Mouse (Mus musculus) left cerebral cortex, postnatal 36 days (tissue): ENCODE measurements around the gene Rexo1. TPM values are rescaled to one million over a fixed set of nuclear protein-coding genes. Genes with fewer than 3 reads are reported as not detected.
A peak's percentile ranks its signal among the peaks of the same experiment; 100 is the strongest.

Experiments
- DNase-seq, 2 experiments: peaks; one replicate each; pipeline ENCODE4 v3.0.0; 2021 to 2022; ENCODE audit warnings: low spot score in 2 of 2, mixed read lengths in 1 of 2
- intact Hi-C: fragments of 180-260 bp; cut with DNase I; formaldehyde crosslinking; loops from one replicate; pipeline ENCODE4 v1.15.1; 2025
- total RNA-seq, 2 experiments: library from RNA; stranded (reverse); gene quantifications; 2 replicates each; pipeline ENCODE4 v1.2.3; 2021

Gene Rexo1
- total RNA-seq, 2 experiments from 2014 or later: 43.5 to 56.8 TPM

- no peak for DNase-seq
- intact Hi-C loops: loop anchor here (5.0 kb wide), 1 partner anchor 118 kb away; no protein-coding TSS in a partner anchor
These were observed 7.5 kb upstream of the Rexo1 start for GRCm38 (mm10) chr10:80568876-80569275.

DNA sequence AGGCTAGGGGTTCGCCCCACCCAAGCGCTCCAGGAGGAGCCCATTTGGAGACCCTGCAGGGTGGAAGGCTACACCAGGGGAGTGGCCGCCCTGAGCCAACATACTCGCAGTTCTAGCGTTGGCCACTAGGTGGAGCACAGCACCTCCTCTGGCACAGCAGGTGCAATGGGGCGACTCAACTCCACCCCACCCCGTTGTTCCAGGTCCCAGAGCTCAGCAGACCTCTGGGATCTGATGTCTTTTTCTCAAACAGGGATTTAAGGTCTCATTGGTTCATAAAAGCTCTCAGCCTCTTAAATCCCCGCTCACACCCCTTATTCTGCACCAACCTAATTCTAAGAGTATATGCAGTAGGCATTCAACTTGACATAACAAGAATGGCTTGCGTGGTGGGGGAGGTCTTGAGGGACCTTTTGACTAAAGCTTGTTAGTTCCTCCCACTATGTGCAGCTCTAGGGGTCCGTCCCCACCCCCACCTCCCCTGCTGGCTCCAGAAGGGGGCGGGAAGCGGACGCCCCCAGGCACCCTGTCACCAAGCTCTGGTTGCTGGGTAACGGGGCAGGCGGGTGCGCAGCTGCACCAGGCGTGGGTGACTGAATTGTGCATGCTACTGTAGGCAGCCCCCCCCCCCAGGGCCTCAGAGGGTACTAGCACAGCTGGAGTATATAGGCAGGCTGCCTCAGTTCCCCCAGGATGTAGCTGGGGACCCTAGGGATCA is 5.2 kb upstream of the Rexo1 start:
- DNase-seq: peak; percentile 85
- intact Hi-C loops: loop anchor here (1.0 to 5.0 kb wide), 2 partner anchors 11 to 121 kb away; partner anchors contain the start of gene Klf16

- intact Hi-C loops: loop anchor here (1.0 kb wide), 1 partner anchor 114 kb away; no protein-coding TSS in a partner anchor
- no peak for DNase-seq
These were observed 739 bp downstream of the Rexo1 start for GRCm38 (mm10) chr10:80560621-80561020.

GRCm38 (mm10) chr10:80559431-80559830 is 1.9 kb downstream of the Rexo1 start:
- intact Hi-C loops: no loop called here
- DNase-seq: no peak

DNA sequence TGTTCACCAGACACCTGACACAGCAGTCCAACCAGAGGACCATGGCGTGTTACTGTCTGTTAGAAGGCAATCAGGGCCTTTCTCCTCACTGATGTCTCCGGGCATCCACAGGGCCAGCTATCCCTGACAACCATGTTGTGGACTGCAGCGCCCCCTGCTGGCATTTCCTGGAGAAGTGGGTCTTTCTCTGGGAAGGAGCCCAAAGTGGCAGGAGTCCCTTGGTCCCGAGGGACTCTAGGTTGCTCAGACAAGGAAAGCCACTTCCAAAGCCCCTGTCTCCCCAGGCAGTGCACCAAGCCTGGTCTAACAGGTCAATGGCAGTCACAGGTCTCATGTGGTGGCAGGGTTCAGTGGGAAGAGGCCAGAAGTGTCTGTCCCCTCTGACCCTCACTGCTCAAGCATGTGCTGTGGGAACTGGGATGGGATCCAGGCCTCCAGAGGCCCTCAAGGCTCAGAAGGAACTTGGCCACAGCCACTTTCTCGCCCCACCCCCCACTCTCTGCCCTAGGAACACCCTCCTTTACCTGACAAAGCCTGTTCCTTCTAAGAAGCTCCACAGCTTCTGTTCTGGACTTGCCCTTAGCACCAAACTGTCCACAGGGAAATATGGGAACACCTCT is 3.9 kb downstream of the Rexo1 start:
- intact Hi-C loops: no loop called here
- DNase-seq: peak; percentile 55 to 64

DNA sequence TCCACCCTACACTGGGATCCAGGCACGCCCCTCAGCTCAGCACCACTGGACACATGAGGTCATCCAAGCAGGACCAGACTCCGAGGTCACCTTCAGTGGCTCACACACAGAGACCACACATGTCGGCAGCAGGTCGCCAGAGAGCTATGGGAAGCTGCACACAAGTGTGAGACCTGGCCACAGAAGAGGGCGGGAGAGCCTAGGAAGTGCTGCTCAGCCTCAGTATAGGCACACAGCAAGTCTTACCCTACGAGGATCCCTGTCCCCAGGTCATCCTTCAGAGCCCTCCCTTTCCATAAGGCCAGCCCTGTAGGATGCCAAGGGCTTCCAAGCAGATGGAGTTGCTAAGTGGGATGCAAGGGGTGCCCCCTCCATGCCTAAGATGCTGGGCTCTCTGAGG is 7.4 kb downstream of the Rexo1 start:
- intact Hi-C loops: no loop called here
- DNase-seq: no peak

GRCm38 (mm10) chr10:80553575-80553974 is 7.8 kb downstream of the Rexo1 start:
- intact Hi-C loops: no loop called here
- no peak for DNase-seq

DNA sequence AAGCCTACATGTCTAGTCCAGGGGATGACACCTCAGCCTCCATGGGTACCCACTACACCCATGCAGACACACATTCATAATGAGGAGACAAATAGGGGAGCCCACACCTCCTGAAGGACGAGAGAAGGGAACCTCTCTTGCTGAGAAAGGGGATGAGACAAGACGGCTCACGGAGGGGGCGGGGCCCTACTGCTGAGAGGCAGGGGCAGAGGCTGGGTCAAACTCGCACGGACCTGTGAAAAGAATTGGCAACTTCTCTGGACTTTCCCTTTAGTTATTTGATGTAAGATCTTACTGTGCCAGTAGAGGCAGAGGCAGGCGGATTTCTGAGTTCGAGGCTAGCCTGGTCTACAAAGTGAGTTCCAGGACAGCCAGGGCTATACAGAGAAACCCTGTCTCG is 9.0 kb downstream of the Rexo1 start:
- DNase-seq: no peak
- intact Hi-C loops: no loop called here

DNA sequence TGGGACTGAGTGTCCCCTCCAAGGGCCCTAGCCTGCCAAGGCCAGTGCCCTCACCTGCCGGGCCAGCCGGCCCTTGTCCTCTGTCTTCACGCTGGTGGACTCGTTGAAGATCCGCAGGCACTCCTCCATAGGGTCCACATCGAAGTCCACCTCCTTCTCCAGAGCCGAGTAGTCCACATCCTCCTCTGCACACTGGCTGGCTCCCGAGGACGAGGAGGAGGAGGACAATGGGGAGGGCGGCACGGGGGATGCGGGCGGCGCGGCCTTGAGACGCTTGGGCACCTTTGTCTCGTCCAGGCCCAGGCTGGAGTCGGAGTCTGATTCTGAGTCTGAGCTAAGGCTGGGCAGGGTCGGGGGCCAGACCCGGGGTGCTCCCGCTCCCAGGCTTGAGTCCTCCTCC is 12.1 kb downstream of the Rexo1 start:
- intact Hi-C loops: loop anchor here (5.0 kb wide), 1 partner anchor 102 kb away; no protein-coding TSS in a partner anchor
- DNase-seq: no peak

DNA sequence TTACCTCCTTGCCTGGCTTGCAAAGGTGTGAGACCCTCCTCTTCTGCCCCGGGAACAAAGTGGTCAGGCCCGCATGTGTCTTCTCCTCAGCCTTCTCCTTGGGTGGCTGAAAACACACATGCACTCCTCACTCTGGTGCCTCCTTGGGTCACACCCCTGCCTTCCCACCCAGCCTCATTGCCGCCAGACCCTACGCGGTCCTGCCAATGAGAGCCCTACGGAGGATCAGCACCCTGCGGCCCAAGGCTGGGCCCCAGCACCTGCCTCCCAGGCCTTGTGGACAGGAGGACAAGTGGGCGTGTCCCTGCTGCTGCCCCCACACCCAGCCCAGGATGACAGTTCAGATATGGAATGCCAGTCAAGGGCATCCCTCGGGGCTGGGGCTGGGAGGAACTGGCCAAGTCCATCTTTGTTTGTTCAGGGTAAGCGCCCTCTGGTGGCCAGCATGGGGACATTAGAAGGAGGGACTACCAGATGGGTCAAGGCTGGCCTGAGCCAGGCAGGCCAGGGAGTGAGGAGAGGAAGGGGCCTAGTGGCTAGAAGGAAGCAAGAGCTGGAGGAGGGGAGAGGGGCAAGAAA is 12.8 kb downstream of the Rexo1 start:
- peak; percentile 47 to 54 for DNase-seq
- intact Hi-C loops: loop anchor here (5.0 kb wide), 1 partner anchor 101 kb away; no protein-coding TSS in a partner anchor

- intact Hi-C loops: loop anchor here (5.0 kb wide), 1 partner anchor 100 kb away; no protein-coding TSS in a partner anchor
- DNase-seq: no peak
These were observed 13.8 kb downstream of the Rexo1 start for GRCm38 (mm10) chr10:80547539-80547938.

GRCm38 (mm10) chr10:80546945-80547344 is 14.4 kb downstream of the Rexo1 start:
- intact Hi-C loops: loop anchor here (5.0 kb wide), 1 partner anchor 100 kb away; no protein-coding TSS in a partner anchor
- no peak for DNase-seq

- no peak for DNase-seq
- intact Hi-C loops: loop anchor here (5.0 kb wide), 1 partner anchor 98 kb away; no protein-coding TSS in a partner anchor
These were observed 15.8 kb downstream of the Rexo1 start for GRCm38 (mm10) chr10:80545590-80545989.

DNA sequence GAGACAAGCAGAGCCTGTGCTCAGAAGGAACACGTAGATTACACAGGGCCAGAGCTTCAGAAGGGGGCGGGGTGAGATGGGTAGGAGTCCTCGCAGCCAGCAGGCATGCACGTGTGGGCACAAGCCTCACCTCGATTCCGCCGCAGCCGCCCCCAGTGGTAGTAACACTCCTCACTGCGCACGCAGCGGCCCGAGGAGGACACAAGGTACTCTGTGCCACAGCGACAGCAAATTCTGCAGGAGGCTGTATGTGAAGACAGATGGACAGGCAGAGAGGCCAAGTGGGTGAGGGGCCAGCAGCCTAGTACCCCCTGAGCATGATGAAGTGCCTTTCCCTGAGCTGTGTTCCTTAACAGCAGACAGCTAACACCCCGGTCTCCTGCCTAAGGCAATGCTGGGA is 17.5 kb downstream of the Rexo1 start:
- intact Hi-C loops: no loop called here

DNA sequence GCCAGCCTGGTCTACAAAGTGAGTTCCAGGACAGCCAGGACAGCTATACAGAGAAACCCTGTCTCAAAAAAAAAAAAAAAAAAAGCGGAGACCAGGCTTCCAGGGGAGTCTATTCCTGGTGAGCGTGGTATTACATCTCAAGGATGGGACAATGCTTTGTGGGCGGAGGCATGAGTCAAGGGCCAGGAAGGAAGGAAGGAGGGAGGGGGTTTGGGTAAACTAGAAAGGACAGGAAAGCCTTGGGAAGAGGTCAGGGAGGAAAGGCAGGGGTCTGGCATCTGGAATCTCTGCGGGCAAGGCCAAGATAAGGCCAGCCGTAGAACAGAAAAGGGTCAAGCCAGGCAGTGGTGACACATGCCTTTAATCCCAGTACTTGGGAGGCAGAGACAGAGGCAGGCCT is 21.9 kb downstream of the Rexo1 start:
- intact Hi-C loops: no loop called here

More for the DNA sequence above, 17.5 kb downstream of the Rexo1 start:
- no peak for DNase-seq

GRCm38 (mm10) chr10:80538710-80539394 is 22.5 kb downstream of the Rexo1 start, which contains the start of gene Atp8b3:
TSS of gene Atp8b3 (minus strand) at chr10:80539124.
- intact Hi-C loops: no loop called here
- no peak for DNase-seq

More for the DNA sequence above, 21.9 kb downstream of the Rexo1 start:
- no peak for DNase-seq

- no peak for DNase-seq
- intact Hi-C loops: no loop called here
These were observed 23.2 kb downstream of the Rexo1 start for GRCm38 (mm10) chr10:80538180-80538579.

GRCm38 (mm10) chr10:80535711-80536110 is 25.6 kb downstream of the Rexo1 start:
- no peak for DNase-seq

GRCm38 (mm10) chr10:80535071-80535470 is 26.3 kb downstream of the Rexo1 start:
- DNase-seq: no peak
- intact Hi-C loops: no loop called here

More at GRCm38 (mm10) chr10:80535711-80536110, 25.6 kb downstream of the Rexo1 start:
- intact Hi-C loops: no loop called here

DNA sequence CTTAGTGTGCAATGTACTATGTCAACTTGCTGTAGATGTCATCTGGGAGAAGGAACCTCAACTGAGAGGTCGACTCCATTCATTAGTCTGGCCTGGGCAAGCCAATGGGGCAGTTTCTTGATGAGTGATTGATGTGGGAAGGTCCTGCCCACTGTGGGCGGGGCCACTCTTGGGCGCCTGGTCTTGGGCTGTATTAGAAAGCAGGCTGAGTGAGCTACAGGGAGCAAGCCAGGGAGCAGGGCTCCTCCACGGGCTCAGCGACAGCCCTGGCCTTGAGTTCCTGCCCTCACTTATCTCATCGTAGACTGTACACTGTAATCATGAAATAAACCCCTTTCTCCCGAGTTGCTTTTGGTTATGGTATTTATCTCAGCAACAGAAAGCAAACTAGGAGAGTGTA is 27.7 kb downstream of the Rexo1 start:
- no peak for DNase-seq
- intact Hi-C loops: no loop called here
